Mouse (Mus musculus) frontal cortex, postnatal 36 days (tissue): ENCODE results near the gene Snd1.

Experiments
- DNase-seq, 2 experiments: peaks; one replicate each; pipeline ENCODE4 v3.0.0; 2022; ENCODE audit warnings: low spot score in 2 of 2

Gene Snd1

DNA sequence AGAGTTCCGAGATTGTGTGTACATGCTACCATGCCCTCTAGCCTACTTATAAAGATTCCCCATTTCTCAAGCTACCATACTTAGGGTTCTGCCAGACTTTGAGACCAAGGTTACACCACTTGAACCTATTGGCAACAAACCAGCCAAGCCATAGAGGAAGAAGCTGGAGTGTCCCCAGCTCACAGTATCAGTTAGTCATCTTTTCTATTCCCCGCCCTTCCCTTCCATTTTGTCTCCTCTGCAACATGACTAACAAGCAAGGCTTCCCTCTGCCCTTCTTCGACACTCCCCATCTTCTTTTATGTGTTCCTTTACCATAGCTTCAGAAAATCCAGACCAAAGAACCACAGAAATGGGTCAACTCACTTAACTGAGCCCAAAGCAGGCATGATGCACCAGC lies 391.3 kb downstream of the Snd1 start:
- no peak for DNase-seq

DNA sequence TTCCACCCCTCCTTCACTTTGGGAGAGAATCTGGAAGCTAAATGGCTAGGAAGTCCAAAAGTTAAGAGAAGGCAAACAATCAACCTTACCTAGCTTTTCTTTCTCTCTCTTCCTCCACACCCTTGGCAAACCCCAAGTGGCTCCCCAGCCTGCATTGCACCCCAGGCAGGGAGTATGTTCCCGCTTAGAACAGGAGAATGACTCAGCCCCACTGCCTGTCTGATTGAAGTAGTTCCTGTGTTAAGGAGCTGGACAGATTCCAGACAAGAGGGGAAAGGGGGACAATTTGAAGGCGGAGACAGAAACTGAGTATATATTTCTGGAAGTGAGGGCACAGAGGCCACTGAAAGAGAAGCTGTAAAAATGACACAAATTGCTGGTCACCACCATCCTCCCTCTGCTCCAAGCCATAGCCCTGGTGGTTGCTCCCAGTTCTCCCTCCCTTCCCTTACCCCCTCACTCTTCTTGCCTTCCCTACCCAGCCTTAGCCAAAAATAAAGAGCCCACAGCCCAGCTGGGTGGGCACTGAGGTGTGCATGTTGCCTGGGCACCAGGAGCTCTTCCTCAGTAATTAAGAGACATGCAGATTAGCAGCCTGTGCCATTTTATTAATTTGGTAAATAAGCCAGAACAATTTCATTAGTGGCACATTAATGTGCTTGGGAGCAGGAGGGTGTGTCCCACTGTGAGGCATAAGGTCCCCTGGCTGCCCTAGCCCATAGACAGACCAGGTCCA lies 392.7 kb downstream of the Snd1 start:
- DNase-seq: no peak

DNA sequence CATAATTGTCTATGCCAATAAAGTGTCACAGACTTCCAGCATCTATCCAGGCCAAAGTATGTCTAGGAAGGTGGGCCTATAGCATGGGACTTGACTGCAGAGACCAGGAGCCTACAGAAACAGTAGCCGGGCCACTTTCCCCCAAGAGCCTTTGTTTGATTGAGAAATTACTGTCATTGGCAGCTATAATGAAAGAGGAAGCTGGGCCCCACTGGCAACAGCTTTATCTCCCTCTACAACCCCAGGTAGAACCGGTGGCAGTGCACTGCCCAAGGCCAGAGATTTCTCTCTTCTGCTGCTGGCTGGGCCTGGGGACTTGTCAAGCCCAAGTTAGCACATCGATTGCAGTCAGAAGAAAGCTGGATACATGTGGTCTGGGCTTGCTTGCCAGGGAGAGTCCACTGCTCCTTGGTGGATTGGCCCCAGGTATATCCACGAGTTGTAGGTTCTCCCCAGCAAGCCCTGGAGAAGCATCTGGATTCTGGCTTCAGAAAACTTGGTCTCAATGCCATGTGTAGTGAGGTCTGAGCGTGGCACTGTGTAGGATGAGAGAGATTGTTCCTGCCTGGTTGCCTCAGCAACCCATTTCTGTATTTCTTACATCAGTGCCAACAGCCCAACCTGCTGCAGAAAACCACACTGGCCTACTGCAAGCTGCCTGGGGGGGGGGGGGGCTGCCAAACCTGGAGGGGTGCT lies 396.9 kb downstream of the Snd1 start:
- no peak for DNase-seq

DNA sequence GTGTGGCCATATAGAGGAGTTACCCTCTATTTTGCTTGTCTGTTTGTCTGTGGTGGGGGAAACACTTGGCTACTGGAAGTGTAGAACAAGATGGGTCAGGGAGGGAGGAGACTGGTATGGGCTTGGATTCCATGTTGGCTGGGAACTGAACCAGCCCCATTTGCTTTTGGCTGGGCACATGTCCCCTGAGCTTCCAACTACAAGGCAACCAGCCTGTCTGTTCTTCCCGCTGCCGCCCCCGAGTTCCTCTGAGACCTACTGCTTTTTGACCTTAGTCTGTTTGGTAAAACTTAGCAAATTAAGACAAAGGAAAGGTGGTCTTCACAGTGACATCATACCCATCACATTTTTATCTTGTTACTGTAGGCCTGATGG lies 397.5 kb downstream of the Snd1 start:
- no peak for DNase-seq

DNA sequence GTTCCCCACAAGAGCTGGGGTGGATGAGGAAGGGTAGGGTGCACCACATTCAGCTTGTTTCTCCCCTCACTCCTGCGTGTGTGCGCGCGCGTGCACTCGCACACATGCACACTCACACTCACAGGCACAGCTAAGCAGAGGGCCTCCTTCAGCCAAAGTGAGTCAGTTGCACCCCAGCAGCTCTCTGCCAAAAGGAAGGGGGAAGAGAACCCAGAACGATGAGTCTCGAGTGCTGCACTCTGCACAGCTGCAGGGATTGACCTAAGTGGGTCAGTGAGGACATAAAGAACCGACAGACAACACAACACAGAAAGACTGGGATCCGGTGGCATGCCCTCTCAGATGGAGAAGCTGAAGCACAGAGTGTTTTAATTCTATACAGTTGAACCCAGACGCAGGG lies 399.1 kb downstream of the Snd1 start:
- no peak for DNase-seq

DNA sequence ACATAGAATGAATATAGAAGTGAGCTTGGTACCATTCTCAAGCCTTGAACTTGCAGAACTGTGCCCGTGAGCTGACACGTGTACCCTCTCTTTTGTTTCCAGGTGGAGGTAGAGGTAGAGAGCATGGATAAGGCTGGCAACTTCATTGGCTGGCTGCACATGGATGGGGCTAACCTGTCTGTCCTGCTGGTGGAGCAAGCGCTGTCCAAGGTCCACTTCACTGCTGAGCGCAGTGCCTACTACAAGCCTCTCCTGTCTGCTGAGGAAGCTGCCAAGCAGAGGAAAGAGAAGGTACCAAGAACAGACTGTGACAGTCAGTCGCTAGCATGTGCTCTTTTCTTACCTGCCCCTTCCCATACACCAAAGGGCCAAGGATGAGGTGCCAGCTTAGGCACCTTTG lies 399.8 kb downstream of the Snd1 start:
- no peak for DNase-seq

DNA sequence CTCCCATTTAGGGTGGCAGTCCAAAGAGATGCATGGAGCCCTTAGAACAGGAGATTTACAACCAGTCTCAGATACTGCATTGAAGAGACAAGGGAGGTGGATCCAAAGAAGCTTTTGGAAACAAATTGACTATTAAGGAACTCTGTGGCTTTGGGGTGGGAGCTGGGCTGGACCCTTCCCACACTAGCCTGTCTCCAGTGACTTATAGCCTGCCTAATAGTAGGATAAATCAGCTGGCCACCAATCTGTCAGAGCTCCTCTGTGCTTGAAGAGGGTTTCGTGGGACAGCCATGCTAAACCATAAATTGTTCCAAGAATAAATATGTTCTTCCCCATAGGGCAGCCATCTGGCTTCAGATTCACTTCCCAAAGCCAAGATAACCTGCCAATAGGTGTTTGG lies 400.4 kb downstream of the Snd1 start:
- DNase-seq: no peak

DNA sequence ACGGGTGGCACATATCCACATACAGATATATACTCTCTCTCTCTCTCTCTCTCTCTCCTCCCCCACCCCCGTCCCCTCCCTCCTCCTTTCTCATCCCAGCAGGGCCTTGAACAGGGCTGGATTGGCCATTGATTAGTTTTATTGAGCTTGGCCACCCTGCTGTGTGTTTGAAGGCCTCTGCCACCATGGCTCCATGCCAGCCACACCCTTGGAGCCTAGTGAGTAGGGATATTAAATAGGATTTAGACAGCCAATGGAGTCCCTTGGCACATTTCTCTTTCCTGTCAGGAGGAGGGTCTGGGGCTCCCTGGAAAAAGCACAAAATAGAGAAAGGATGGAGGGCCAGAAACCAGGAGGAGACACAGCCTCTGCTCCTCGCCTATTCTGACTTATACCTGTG lies 401.6 kb downstream of the Snd1 start:
- DNase-seq: no peak

DNA sequence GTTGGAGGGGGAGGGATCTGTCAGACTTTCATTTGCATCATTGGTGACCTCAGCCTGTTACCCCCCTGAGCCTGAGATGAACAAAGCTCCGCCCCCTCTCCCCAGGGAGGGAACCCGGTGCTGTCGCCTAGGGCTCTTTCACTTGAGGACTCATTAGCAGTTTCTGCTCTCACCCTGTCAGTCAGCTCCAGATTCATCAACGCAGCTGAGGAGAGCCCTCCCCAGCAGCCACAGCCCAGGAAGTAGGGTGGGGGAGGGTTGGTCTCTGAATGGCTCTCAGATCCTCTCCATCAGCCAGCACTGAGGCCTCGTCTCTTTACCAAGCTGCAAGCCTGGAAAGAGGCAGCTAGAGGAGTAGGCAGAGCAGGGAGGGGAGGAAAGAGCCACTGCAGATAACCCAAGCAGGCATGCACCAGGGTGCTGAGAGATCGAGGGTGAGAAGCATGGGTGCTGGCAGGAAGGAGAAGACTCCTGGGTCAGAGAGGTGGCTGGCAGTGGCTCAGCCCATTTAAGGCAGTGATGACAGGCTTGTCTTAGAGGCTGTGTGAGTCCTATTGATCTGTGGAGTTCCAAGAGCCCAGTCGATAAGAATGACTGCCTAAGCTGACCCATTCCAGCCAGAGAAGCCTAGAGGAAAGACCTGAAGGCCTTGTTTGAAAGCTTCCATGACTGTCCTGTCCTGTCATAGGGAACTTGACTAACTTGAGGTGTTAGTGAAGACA lies 403.2 kb downstream of the Snd1 start:
- no peak for DNase-seq

DNA sequence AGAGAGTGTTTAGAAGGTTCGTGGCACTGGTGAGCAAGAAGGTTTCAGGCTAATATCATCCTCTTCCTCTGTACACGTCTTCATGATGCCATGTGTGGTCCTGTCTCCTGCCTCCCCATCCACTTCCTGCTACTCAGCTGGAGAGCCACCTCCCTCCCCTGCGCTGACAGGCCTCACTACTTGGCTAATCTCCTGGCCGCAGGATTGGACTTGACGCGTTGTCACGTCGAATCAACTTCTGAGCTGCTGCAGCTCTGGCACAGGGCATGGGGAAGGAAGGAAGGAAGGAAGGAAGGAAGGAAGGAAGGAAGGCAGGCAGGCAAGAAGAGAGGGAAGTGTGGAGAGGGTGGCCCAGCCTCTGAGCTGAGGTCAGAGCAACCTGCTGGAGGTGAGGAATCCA lies 404.4 kb downstream of the Snd1 start:
- no peak for DNase-seq

DNA sequence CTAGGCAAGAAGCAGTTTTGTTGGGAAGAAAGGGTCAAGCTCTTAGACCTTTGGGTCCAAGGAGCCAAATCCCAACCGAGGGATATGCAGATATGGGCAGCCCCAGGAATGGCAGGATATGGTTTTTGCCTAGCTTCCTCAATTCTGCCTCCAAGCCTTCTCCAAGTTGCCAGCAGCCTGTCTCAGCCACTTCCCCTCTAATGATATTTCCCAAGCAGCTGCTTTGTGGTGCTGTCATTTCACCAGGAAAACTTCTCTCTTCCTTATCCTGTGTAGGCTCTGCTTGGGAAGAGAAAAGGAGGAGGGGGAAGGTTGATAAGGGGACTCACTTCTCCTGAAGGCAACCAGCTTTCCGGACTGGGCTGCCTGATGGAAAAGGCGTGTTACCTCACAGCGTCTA lies 406.0 kb downstream of the Snd1 start:
- DNase-seq: no peak

DNA sequence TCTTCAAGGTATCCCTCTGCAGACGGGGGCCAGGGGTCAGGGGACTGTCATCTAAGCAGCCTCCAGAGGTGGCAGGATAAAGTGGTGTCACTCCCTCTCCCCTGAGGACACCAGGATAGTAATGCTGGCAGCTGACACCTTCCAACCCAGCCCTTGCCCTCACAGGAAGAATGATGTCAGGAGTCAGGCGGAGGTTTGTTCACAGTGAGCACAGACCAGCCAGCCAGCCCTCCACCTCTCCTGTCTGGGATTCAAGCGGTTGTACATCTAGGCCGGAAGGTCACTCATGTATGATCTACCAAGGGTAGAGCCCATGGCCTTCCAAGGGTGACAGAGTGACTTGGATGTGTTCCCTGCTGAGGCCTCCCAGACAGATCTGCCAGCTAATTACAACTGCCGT lies 408.6 kb downstream of the Snd1 start:
- no peak for DNase-seq

DNA sequence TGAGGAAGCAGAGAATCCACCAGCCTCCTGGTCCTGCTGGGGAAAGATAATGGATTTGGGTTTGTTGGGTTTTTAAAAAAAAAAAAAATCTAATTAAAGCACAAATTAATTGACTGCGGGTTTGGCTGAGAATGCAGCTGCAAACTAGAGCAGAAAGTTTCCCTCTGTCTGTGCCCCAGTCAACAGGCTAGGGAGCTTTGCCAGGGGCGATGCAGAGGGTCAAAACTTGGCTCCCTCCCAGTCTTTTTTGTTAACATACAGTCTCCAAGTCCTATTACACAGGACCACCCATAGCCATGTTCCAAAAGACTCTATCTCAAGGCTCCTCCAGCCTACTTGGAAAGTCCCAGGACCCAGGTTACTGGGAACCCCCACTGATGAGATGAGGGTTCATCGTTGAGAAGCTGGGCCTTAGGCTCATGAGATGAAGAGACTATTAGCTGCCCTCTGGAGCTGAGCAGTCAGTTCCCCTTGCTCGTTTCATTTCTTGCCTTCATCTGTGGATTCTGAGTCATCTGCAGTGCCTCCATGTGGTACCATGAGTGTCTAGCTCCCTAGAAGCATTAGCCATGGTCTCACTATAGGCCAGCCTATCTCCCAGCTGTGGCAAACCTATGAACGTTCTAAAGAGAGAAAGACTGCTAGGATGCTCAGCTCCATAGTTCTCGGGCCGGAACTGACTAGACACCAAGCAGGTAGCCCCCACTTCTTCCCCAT lies 411.9 kb downstream of the Snd1 start:
- no peak for DNase-seq

DNA sequence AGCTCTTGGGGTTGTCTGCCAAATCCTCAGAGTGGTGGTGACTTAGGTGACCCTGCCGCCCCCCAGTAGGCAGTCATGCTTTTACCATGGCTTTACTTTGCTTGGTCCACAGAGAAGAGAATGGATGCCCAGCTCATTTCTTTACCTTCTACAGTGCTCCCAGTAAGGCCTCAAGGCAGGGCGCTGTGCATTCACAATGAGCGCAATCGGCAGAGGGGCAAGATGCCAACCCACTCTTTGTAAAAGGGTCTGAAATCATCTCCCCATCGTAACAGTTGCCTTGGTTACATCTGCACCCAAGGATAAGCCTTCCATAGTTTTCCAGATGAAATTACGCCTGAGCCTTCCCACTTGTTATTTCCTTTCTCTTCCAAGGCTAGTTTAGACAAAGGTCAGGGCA lies 415.5 kb downstream of the Snd1 start:
- peak in 1 of 2 experiments; percentile 22 for DNase-seq

DNA sequence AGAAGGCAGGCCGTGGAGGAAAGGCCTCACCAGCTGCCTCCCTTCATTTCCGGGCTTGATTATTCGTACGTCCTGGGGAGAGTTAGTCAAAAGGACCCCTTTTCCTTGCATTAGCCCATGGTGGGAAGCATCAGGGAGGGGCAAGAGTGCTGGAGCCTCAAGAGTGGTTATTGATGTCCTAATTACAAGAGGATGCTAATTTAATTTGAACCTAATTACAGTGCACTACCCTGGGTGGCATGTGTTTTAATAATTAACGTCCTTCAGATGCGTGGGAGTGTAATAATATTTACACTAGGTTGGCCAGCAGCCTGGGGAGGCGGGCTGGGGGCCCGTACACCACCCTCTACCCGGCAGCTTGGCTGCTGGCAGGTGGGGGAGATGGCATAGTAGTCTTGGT lies 416.5 kb downstream of the Snd1 start:
- DNase-seq: no peak

DNA sequence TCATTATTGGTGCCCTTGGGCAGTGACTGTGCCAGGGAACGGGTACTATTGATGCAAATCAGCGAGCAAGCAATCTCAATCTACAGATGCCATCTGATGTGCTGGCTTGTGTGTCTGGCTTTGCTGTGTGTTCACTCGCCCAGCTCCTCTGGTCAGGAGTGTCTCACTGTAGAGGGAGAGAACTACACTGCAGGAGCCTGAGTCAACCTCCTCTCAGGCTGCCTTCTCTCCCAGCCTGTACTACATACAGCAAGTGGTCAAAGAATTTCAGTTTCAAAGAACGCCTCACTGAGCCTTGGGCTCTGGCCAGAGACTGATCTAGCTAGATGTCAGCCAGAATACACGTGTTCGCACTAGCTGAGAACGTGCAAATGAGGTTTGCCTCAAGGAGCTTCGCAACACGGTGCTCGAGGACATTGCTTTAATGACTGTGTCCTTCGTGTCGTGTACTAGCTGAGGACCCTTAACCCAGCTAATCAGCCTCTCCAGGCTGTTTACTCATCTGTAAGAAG lies 420.1 kb downstream of the Snd1 start:
- no peak for DNase-seq

DNA sequence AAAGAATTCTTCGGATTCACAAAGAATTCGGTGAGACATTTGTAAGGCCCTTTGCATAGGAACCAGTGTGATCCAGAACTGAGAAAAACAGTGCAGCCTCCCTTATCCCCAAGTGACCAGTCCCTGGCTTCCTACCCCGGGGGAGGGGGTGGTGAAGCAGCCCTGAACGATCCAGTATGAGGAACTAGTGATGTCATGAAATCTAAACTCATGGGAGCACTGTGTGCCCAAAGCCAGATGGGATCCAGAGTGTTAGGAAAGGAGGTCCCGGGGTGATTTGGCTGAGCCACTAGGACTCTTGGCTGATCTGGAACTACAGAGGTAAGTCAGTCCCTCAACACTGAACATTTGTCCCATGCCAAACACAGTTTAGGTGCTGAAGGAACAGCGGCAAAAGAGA lies 420.8 kb downstream of the Snd1 start:
- no peak for DNase-seq

DNA sequence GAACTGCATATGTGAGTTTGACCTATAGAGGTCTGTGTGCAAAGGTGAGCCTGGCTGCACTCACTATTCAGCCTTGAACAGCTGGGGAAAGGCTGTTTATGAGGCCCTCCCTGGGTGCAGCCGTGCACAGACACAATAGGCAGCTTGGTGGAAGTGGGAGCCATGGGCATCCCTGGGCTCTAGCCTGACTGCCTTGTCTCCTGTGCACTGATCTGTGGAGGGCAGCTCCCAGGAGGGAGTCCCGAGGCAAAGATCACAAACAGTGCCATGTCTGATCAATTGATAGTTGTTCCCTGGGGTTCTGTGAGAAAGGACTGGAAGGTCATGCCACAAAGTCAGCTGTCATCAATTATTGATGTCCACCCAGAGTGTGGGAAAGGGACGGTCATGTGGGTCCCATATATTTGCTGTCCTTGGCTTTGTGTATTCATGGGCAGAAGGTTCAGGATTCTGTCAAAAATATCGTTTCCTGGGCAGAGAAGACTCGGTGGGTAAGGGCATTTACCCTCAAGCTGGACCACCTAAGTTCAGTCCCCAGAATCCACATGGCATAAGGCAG lies 421.9 kb downstream of the Snd1 start:
- no peak for DNase-seq

DNA sequence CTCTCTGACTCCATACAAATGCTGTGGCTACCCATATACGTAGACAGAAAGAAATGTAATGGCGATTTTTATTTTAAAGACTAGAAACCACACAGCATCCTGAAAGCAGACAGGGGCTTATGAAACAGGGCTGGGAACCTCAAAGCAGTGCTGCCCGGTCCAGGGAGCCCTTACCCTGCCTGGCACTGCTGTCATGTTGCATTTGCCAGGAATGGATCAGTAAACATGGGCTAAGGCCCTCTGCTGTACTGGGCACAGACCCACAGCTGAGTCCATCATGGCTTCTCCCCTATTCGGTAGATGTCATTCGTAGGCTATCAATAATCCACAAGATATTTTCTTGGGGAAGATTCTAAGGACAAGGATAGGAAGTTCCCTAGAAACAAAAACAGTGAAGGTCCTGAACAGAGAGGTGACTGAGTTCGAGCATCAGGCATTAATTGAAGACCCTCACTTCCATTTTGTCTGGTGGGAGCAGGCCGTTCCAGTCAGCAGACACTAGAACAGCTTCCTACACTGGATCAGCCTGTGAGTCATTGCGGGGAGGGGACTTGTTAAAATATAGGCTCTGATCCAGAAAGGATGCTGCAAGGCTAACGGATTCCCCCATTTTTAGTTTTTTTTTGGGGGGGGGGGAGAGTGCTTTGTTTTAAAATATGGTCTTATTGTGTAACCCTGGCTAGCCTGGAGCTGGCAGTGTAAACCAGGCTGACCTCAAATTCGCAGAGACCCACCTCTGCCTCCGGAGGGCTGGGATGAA lies 422.6 kb downstream of the Snd1 start:
- no peak for DNase-seq

DNA sequence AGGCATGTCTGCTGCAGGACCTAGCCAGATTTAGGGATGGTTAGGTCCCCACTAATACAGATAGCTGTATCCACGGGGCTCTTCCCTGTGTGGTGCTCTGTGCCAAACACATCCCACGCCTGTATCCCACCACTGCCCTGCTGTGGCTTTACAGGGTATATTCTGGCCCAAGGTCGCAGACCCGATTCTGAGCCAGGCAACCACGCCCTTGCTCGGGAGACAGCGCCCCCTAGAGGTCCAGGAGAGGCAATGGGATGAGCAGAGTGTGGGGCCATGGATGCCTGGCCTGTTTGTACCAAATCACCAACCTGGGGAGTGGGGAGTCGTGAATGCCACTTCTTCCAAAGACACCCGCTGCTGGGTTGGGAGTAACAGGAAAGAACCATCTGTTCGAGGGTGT lies 423.9 kb downstream of the Snd1 start:
- DNase-seq: peak in 1 of 2 experiments; percentile 33

DNA sequence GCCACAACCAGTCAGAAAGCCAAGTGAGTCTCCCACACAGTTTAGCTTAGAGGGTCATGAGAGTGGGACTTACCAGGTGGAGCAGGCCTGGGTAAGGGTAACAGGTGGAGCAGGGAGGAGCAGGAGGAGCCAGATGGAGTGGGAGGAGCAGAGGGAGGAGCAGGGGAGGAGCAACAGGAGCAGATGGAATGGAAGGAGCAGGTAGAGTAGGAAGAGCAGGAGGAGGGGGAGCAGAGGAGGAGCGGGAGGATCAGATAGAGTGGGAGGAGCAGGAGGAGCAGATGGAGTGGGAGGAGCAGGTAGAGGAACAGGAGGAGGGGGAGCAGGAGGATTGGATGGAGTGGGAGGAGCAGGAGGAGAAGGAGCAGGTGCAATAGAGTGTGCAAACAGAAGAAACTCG lies 427.6 kb downstream of the Snd1 start:
- no peak for DNase-seq
